Mouse (Mus musculus): ENCODE measurements at regions not wholly inside any gene's neighbourhood (a gene's known extent, or its start where the extent isn't known, plus 50 kb on each side); places are given as distances from the start of the nearest gene placed in this dataset.

DNA sequence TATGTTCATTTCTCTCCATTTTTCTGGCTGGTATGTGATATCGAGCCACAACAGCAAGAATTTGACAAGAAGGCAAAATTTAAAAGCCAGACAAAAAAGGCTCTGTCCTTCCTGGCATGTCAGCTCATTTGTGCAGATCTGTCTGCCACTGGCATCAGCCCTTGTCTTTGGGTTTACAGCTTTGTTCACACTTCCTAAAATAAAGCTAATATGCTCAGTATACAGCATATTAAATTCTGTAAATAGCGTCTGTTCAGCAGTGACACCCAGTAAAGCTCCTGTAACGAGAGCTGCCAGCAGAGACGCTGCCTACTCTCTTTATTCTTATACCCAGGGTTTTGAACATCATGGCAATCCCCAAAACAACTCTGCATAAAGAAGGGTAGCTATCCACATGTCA is 401.5 kb downstream of the Cbln4 start:
- no peak for TF ChIP-seq CTCF (IDR thresholded peaks at IDR 0.05; ENCODE audit: insufficient read depth, low read length)
- TF ChIP-seq POLR2A (IDR thresholded peaks at IDR 0.05; ENCODE audit: borderline replicate concordance, extremely low read depth, low read depth, low read length): no peak

Measured in lung, adult 2 months (tissue).